Mouse (Mus musculus): ENCODE measurements around the gene Pbx1. TPM values are rescaled to one million over a fixed set of nuclear protein-coding genes. Genes with fewer than 3 reads are reported as not detected.

The Pbx1 gene
- polyA plus RNA-seq, 1 experiment from 2014 or later = 27.5 TPM

- Histone ChIP-seq H3K4me1 (replicated peaks) (peaks cover 9% of the 10 kb centered on the region; the same call in 1 of the 2 replicates), H3K4me2 (replicated peaks) (no peak overlapping the region), H3K9ac (no peak overlapping the region), H3K4me3 (replicated peaks) (no peak overlapping the region), H3K9me3 (no peaks in the 10 kb centered on the region), H3K36me3 (no peaks in the 10 kb centered on the region), H3K27me3 (replicated peaks) (no peaks in the 10 kb centered on the region), H3K27ac (no peak overlapping the region)
- WGBS = 71% methylated on average over 4 of the region's 4 CpGs
- no peak for ATAC-seq
Observed at GRCm38 (mm10) chr1:168325786-168326185, 106.3 kb downstream of the Pbx1 start.

- H3K4me2 ChIP-seq (replicated peaks) = no peak overlapping the region
- H3K4me3 ChIP-seq (replicated peaks) = no peak overlapping the region
- H3K27me3 ChIP-seq (replicated peaks) = no peaks in the 10 kb centered on the region
- H3K36me3 ChIP-seq = no peaks in the 10 kb centered on the region
- ATAC-seq = no peak
- H3K27ac ChIP-seq = no peak overlapping the region
- H3K9ac ChIP-seq = no peak overlapping the region
- no peaks in the 10 kb centered on the region for H3K9me3 ChIP-seq
- 51% methylated on average over 7 of the region's 7 CpGs for WGBS
- peaks cover 9% of the 10 kb centered on the region; the same call in 1 of the 2 replicates for H3K4me1 ChIP-seq (replicated peaks)
Observed at GRCm38 (mm10) chr1:168324306-168325085, 107.6 kb downstream of the Pbx1 start.

GRCm38 (mm10) chr1:168323436-168324108, 108.5 kb downstream of the Pbx1 start:
- no peaks in the 10 kb centered on the region for H3K27me3 ChIP-seq (replicated peaks)
- no peak overlapping the region for H3K4me3 ChIP-seq (replicated peaks)
- peaks cover 9% of the 10 kb centered on the region; the same call in 1 of the 2 replicates for H3K4me1 ChIP-seq (replicated peaks)
- H3K9ac ChIP-seq = no peak overlapping the region
- no peaks in the 10 kb centered on the region for H3K9me3 ChIP-seq
- no peak overlapping the region for H3K27ac ChIP-seq
- no peak overlapping the region for H3K4me2 ChIP-seq (replicated peaks)
- ATAC-seq = no peak
- H3K36me3 ChIP-seq = no peaks in the 10 kb centered on the region
- WGBS = 73% methylated on average over 12 of the region's 12 CpGs

- H3K4me3 ChIP-seq (replicated peaks) = no peak overlapping the region
- ATAC-seq = no peak; the same call in 1 of the 2 replicates
- H3K9me3 ChIP-seq = no peaks in the 10 kb centered on the region
- H3K27me3 ChIP-seq (replicated peaks) = no peaks in the 10 kb centered on the region
- H3K27ac ChIP-seq = no peak overlapping the region
- H3K4me2 ChIP-seq (replicated peaks) = no peak overlapping the region
- no peak overlapping the region for H3K9ac ChIP-seq
- H3K36me3 ChIP-seq = no peaks in the 10 kb centered on the region
- WGBS = 100% methylated on average over 1 of the region's 1 CpGs
- H3K4me1 ChIP-seq (replicated peaks) = peaks cover 6% of the 10 kb centered on the region; the same call in 1 of the 2 replicates
Observed at GRCm38 (mm10) chr1:168322892-168323291, 109.2 kb downstream of the Pbx1 start.

- ATAC-seq = no peak
- no peaks in the 10 kb centered on the region for H3K9me3 ChIP-seq
- no peak overlapping the region for H3K9ac ChIP-seq
- no peak overlapping the region for H3K4me2 ChIP-seq (replicated peaks)
- no peaks in the 10 kb centered on the region for H3K36me3 ChIP-seq
- no peak overlapping the region for H3K4me3 ChIP-seq (replicated peaks)
- 61% methylated on average over 5 of the region's 5 CpGs for WGBS
- 0 out of 2 replicates have a peak, but pooled peaks cover 6% of the 10 kb centered on the region for H3K4me1 ChIP-seq (replicated peaks)
- no peaks in the 10 kb centered on the region for H3K27me3 ChIP-seq (replicated peaks)
- H3K27ac ChIP-seq = no peak overlapping the region
Observed at GRCm38 (mm10) chr1:168319695-168320094, 112.4 kb downstream of the Pbx1 start.

GRCm38 (mm10) chr1:168318899-168319469, 113.1 kb downstream of the Pbx1 start:
- H3K27ac ChIP-seq = no peak overlapping the region
- no peak overlapping the region for H3K9ac ChIP-seq
- H3K27me3 ChIP-seq (replicated peaks) = no peaks in the 10 kb centered on the region
- ATAC-seq = no peak
- no peak overlapping the region for H3K4me2 ChIP-seq (replicated peaks)
- H3K9me3 ChIP-seq = no peaks in the 10 kb centered on the region
- H3K4me3 ChIP-seq (replicated peaks) = no peak overlapping the region
- WGBS = 48% methylated on average over 13 of the region's 13 CpGs
- H3K4me1 ChIP-seq (replicated peaks) = 0 out of 2 replicates have a peak, but pooled peaks cover 2% of the 10 kb centered on the region
- no peaks in the 10 kb centered on the region for H3K36me3 ChIP-seq

- no peaks in the 10 kb centered on the region for H3K27me3 ChIP-seq (replicated peaks)
- ATAC-seq = no peak; the same call in 1 of the 2 replicates
- no peaks in the 10 kb centered on the region for H3K9me3 ChIP-seq
- H3K27ac ChIP-seq = no peak overlapping the region
- no peak overlapping the region for H3K4me3 ChIP-seq (replicated peaks)
- no peak overlapping the region for H3K9ac ChIP-seq
- no peaks in the 10 kb centered on the region for H3K36me3 ChIP-seq
- no peak overlapping the region for H3K4me2 ChIP-seq (replicated peaks)
- H3K4me1 ChIP-seq (replicated peaks) = 0 out of 2 replicates have a peak, but pooled peaks cover 2% of the 10 kb centered on the region
Observed at GRCm38 (mm10) chr1:168313772-168314171, 118.3 kb downstream of the Pbx1 start.

GRCm38 (mm10) chr1:168312710-168313447, 119.2 kb downstream of the Pbx1 start:
- Histone ChIP-seq H3K27me3 (replicated peaks) (no peaks in the 10 kb centered on the region), H3K9me3 (no peaks in the 10 kb centered on the region), H3K4me1 (replicated peaks) (0 out of 2 replicates have a peak, but pooled peaks cover 8% of the 10 kb centered on the region), H3K9ac (no peak overlapping the region), H3K4me3 (replicated peaks) (no peak overlapping the region), H3K4me2 (replicated peaks) (no peak overlapping the region), H3K27ac (no peak overlapping the region), H3K36me3 (no peaks in the 10 kb centered on the region)
- peak; percentile 80; the same call in 1 of the 2 replicates for ATAC-seq
- WGBS = 85% methylated on average over 7 of the region's 7 CpGs

- Histone ChIP-seq H3K4me3 (replicated peaks) (no peak overlapping the region), H3K9ac (no peak overlapping the region), H3K4me2 (replicated peaks) (no peak overlapping the region), H3K9me3 (no peaks in the 10 kb centered on the region), H3K36me3 (no peaks in the 10 kb centered on the region), H3K27ac (no peak overlapping the region), H3K4me1 (replicated peaks) (0 out of 2 replicates have a peak, but pooled peaks cover 9% of the 10 kb centered on the region), H3K27me3 (replicated peaks) (no peaks in the 10 kb centered on the region)
- WGBS = 79% methylated on average over 8 of the region's 8 CpGs
- no peak for ATAC-seq
Observed at GRCm38 (mm10) chr1:168309101-168309521, 123.0 kb downstream of the Pbx1 start.

- Histone ChIP-seq H3K4me3 (replicated peaks) (no peak overlapping the region), H3K27ac (no peak overlapping the region), H3K27me3 (replicated peaks) (no peaks in the 10 kb centered on the region), H3K36me3 (no peaks in the 10 kb centered on the region), H3K4me1 (replicated peaks) (0 out of 2 replicates have a peak, but pooled peaks cover 9% of the 10 kb centered on the region), H3K9me3 (no peaks in the 10 kb centered on the region), H3K9ac (no peak overlapping the region), H3K4me2 (replicated peaks) (no peak overlapping the region)
- peak; percentile 51; the same call in 1 of the 2 replicates for ATAC-seq
- 66% methylated on average over 14 of the region's 14 CpGs for WGBS
Observed at GRCm38 (mm10) chr1:168307275-168308182, 124.5 kb downstream of the Pbx1 start.

GRCm38 (mm10) chr1:168300505-168300904, 131.6 kb downstream of the Pbx1 start:
- H3K9me3 ChIP-seq = no peaks in the 10 kb centered on the region
- H3K4me1 ChIP-seq (replicated peaks) = peaks cover 6% of the 10 kb centered on the region; the same call in 1 of the 2 replicates
- no peak overlapping the region for H3K27ac ChIP-seq
- H3K9ac ChIP-seq = no peak overlapping the region
- H3K36me3 ChIP-seq = no peaks in the 10 kb centered on the region
- 74% methylated on average over 6 of the region's 6 CpGs for WGBS
- no peaks in the 10 kb centered on the region for H3K27me3 ChIP-seq (replicated peaks)
- no peak for ATAC-seq
- no peak overlapping the region for H3K4me3 ChIP-seq (replicated peaks)
- H3K4me2 ChIP-seq (replicated peaks) = no peak overlapping the region

Measured in intestine, embryonic 15.5 days (tissue).